Mouse (Mus musculus) ES-E14 (cell line): ENCODE measurements around the gene Spata31d1b. TPM values are rescaled to one million over a fixed set of nuclear protein-coding genes. Genes with fewer than 3 reads are reported as not detected.
A peak's percentile ranks its signal among the peaks of the same experiment; 100 is the strongest.
"Not testable (repeated sequence)": the region's sequence is repeated elsewhere in the genome, so short reads cannot be mapped to it uniquely, and the experiment has no call there.

Experiments
- DNase-seq: peaks from one replicate; pipeline ENCODE4 v3.0.0-alpha.2; 2013; ENCODE audit warnings: low read depth, low spot score
- H3K27ac ChIP-seq: 2 replicates; pipeline ENCODE4 v1.5.1; 2012; ENCODE audit warnings: low read depth, mild to moderate bottlenecking, low read length, moderate library complexity, mixed read lengths; ENCODE audit not compliant: poor library complexity, insufficient read depth, severe bottlenecking
- H3K36me3 ChIP-seq: 2 replicates; pipeline ENCODE4 v1.6.1; 2012; ENCODE audit warnings: mild to moderate bottlenecking, low read length, moderate library complexity, mixed read lengths; ENCODE audit not compliant: control insufficient read depth, poor library complexity, insufficient read depth, severe bottlenecking
- H3K4me1 ChIP-seq, 2 experiments: fragments of 150-350 bp in 1 of 2; sonication (generic) in 1 of 2; 2 replicates each; pipeline ENCODE4 v1.6.1; 2012; ENCODE audit warnings: low read length in 2 of 2, mild to moderate bottlenecking in 1 of 2, mixed read lengths in 1 of 2; ENCODE audit not compliant: control insufficient read depth in 2 of 2, insufficient read depth in 2 of 2, poor library complexity in 1 of 2
- H3K4me3 ChIP-seq, 2 experiments: fragments of 150-350 bp in 1 of 2; sonication (generic) in 1 of 2; 2 replicates each; pipeline ENCODE4 v1.5.1; 2012; ENCODE audit warnings: low read length in 2 of 2, low read depth in 1 of 2, mild to moderate bottlenecking in 1 of 2, mixed read lengths in 1 of 2; ENCODE audit not compliant: insufficient read depth in 1 of 2, poor library complexity in 1 of 2, severe bottlenecking in 1 of 2
- H3K9ac ChIP-seq: 2 replicates; pipeline ENCODE4 v1.6.1; 2012; ENCODE audit warnings: low read depth, mild to moderate bottlenecking, low read length, mixed read lengths; ENCODE audit not compliant: poor library complexity, insufficient read depth, severe bottlenecking
- H3K9me3 ChIP-seq: fragments of 150-350 bp; sonication (generic); 2 replicates; pipeline ENCODE4 v1.6.1; 2012; ENCODE audit warnings: low read depth, mild to moderate bottlenecking, low read length; ENCODE audit not compliant: control insufficient read depth, insufficient read depth
- CHD2 ChIP-seq: IDR thresholded peaks from 2 replicates; pipeline ENCODE4 v1.6.1; 2014; ENCODE audit warnings: mild to moderate bottlenecking, low read depth, low read length, inconsistent platforms
- HCFC1 ChIP-seq: IDR thresholded peaks from 2 replicates; pipeline ENCODE4 v1.6.1; 2012; ENCODE audit warnings: low read length, inconsistent platforms, borderline replicate concordance; ENCODE audit not compliant: insufficient read depth
- MAFK ChIP-seq: IDR thresholded peaks from 2 replicates; pipeline ENCODE4 v1.6.1; 2014; ENCODE audit warnings: mild to moderate bottlenecking, low read depth, low read length, inconsistent platforms; ENCODE audit not compliant: insufficient read depth
- ZC3H11A ChIP-seq: IDR thresholded peaks from 2 replicates; pipeline ENCODE4 v1.6.1; 2012; ENCODE audit warnings: low read depth, mild to moderate bottlenecking, inconsistent platforms, low read length, borderline replicate concordance
- ZNF384 ChIP-seq: IDR thresholded peaks from 2 replicates; pipeline ENCODE4 v1.6.1; 2012; ENCODE audit warnings: low read depth, low read length, inconsistent platforms
- in situ Hi-C, 2 experiments: fragments of 600-800 bp; cut with MboI; formaldehyde crosslinking; loops; one replicate each; pipeline ENCODE4 v1.15.1; 2025; ENCODE audit warnings: low sequenced_read_pairs in 2 of 2, inconsistent platforms in 1 of 2; ENCODE audit not compliant: unreplicated experiment in 2 of 2
- total RNA-seq: library from RNA; depleted of rRNA; stranded (reverse); fragments of 300-350 nt; gene quantifications from 2 replicates; pipeline ENCODE4 v1.2.3, GENCODE M21; 2012; rRNA removed

Gene Spata31d1b
- 1.3 and 2.8 TPM in 2 replicates for total RNA-seq

- H3K36me3 ChIP-seq, in situ Hi-C loops, H3K9ac ChIP-seq, H3K27ac ChIP-seq, H3K4me3 ChIP-seq, DNase-seq, H3K9me3 ChIP-seq: not testable (repeated sequence)
- peaks cover 3 to 19% of the 10 kb centered on the region in 2 experiments; a peak in 3 of 4 replicates for H3K4me1 ChIP-seq
Measured at GRCm38 (mm10) chr13:59711984-59712383, at the start of gene Spata31d1b. Gene Spata31d1b, plus strand, starts transcription at chr13:59712284.

GRCm38 (mm10) chr13:59663939-59664712 is 48.0 kb upstream of the Spata31d1b start:
- Histone ChIP-seq H3K36me3 (peaks cover 25% of the 10 kb centered on the region), H3K9ac (no peak overlapping the region), H3K9me3 (no peaks in the 10 kb centered on the region), H3K4me1 (peaks cover 12 to 28% of the 10 kb centered on the region in 2 experiments), H3K4me3 (no peak overlapping the region), H3K27ac (no peak overlapping the region)
- in situ Hi-C loops: no loop called here
- TF ChIP-seq ZC3H11A: no peak
- TF ChIP-seq MAFK: no peak
- no peak for TF ChIP-seq HCFC1
- no peak for TF ChIP-seq CHD2
- TF ChIP-seq ZNF384: no peak
- DNase-seq: no peak

- in situ Hi-C loops: no loop called here
- DNase-seq: no peak
- peaks cover 3 to 24% of the 10 kb centered on the region in 2 experiments; a peak in 2 of 4 replicates for H3K4me1 ChIP-seq
- H3K9ac ChIP-seq: no peak overlapping the region
- H3K4me3 ChIP-seq: no peak overlapping the region
- H3K36me3 ChIP-seq: peaks cover 19% of the 10 kb centered on the region
- TF ChIP-seq ZC3H11A: no peak
- H3K27ac ChIP-seq: no peak overlapping the region
- H3K9me3 ChIP-seq: no peaks in the 10 kb centered on the region
Measured at GRCm38 (mm10) chr13:59667763-59668162, 44.3 kb upstream of the Spata31d1b start.

DNA sequence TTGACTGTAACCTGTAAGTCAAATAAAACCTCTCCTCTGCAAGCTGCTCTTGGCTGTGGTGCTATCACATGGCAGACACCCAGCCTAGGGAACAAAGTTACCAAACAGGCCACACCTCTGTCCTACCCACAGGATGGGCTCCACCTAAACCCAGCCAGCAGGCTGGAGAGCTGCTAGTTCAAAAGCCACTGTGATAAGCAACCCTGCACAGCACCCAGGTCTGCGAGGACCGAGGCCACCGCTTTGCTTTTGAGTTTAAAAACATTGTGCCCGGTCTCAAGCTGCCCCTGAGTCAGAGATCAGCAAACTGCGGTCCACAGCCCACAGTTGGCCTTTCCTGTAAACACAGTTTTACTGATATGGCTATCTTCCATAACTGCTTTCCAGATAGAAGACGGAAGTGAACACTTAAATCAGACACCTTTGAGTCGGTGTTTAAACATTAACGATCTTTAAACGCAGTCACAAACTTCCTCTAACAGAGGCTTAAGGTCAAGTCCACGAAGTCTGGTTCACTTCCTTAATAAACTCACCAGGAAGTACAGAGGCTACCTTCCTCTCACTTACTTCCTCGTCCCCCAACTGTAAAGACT is 43.5 kb upstream of the Spata31d1b start:
- no peaks in the 10 kb centered on the region for H3K9me3 ChIP-seq
- peak overlapping the region; percentile 9; the same call in 1 of the 2 replicates for H3K27ac ChIP-seq
- no peak overlapping the region for H3K4me3 ChIP-seq
- DNase-seq: no peak
- H3K4me1 ChIP-seq: peaks cover 3 to 27% of the 10 kb centered on the region in 2 experiments; a peak in 2 of 4 replicates
- H3K36me3 ChIP-seq: peaks cover 16% of the 10 kb centered on the region
- peak overlapping the region; percentile 4; the same call in 1 of the 2 replicates for H3K9ac ChIP-seq
- in situ Hi-C loops: no loop called here
- TF ChIP-seq MAFK: no peak
- TF ChIP-seq HCFC1: no peak
- no peak for TF ChIP-seq ZNF384
- no peak for TF ChIP-seq CHD2
- TF ChIP-seq ZC3H11A: no peak
